Mouse (Mus musculus) spleen, adult 2 months (tissue): ENCODE data around the gene Poc5. TPM values are rescaled to one million over a fixed set of nuclear protein-coding genes. Genes with fewer than 3 reads are reported as not detected.

Experiments
- DNase-seq, 2 experiments: peaks; one replicate each; pipeline versions ENCODE4 v3.0.0 to v3.0.0-alpha.2; 2012 to 2021; ENCODE audit warnings: low spot score in 2 of 2, low read depth in 1 of 2
- H3K27ac ChIP-seq: fragments of 200-500 bp; 2 replicates; pipeline ENCODE4 v1.5.1; 2012; ENCODE audit warnings: low read length, inconsistent platforms; ENCODE audit not compliant: insufficient read depth
- H3K27me3 ChIP-seq: fragments of 200-500 bp; 2 replicates; pipeline ENCODE4 v1.6.1; 2012; ENCODE audit warnings: mild to moderate bottlenecking, moderate library complexity, low read length, inconsistent platforms; ENCODE audit not compliant: control insufficient read depth, insufficient read depth
- H3K36me3 ChIP-seq: fragments of 200-500 bp; 2 replicates; pipeline ENCODE4 v1.6.1; 2012; ENCODE audit warnings: mild to moderate bottlenecking, low read length, inconsistent platforms; ENCODE audit not compliant: control insufficient read depth, insufficient read depth
- H3K4me1 ChIP-seq: fragments of 200-500 bp; 2 replicates; pipeline ENCODE4 v1.6.1; 2011; ENCODE audit warnings: inconsistent platforms; ENCODE audit not compliant: control insufficient read depth, insufficient read depth, insufficient read length
- H3K4me3 ChIP-seq: fragments of 200-500 bp; 2 replicates; pipeline ENCODE4 v1.5.1; 2011; ENCODE audit warnings: mild to moderate bottlenecking, inconsistent platforms; ENCODE audit not compliant: insufficient read depth, insufficient read length; ENCODE audit errors: extremely low read depth
- CTCF ChIP-seq: fragments of 200-500 bp; IDR thresholded peaks from 2 replicates; pipeline ENCODE4 v1.5.1; 2011; ENCODE audit warnings: mild to moderate bottlenecking, inconsistent platforms; ENCODE audit not compliant: insufficient read depth, insufficient read length, insufficient replicate concordance; ENCODE audit errors: extremely low read depth
- POLR2A ChIP-seq: fragments of 200-500 bp; IDR thresholded peaks from 2 replicates; pipeline ENCODE4 v1.6.1; 2011; ENCODE audit warnings: low read depth, low read length, inconsistent platforms
- WGBS: fragments of 180-500 bp; shearing (Covaris S2); methylation state at CpG from one replicate; pipeline ENCODE4 v1.1.7; 2018; 5-methylcytosine and 5-hydroxymethylcytosine counted together
- polyA plus RNA-seq: library from polyadenylated mRNA; depleted of rRNA; stranded (reverse); fragments of >200 nt; gene quantifications from 2 replicates; pipeline ENCODE4 v1.2.3, GENCODE M21; 2012

The Poc5 gene
- polyA plus RNA-seq, 1 experiment = 3.5 TPM

DNA sequence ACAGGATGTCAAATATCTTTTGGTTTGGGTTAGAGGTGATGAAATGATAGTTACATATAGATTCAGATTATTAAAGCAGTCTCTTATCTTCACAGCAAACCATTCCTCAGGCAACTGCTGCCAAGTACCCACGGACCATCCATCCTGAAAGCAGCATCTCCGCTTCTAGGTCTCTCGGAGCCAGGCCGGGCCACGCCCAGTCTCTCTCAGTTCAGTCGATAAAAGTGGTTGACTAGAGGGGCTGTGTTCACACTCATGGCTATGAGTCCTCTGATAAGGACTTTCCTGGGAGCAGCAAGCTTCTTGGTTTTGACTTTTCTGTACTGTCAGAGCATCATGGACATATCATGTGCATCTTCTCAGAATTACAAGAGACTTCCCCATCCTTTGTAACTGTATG is 26.3 kb downstream of the Poc5 start:
- Histone ChIP-seq H3K4me1 (no peaks in the 10 kb centered on the region), H3K27ac (no peak overlapping the region), H3K4me3 (no peak overlapping the region), H3K36me3 (peaks cover 33% of the 10 kb centered on the region), H3K27me3 (no peaks in the 10 kb centered on the region)
- TF ChIP-seq POLR2A (no peak), CTCF (no peak)
- 88% methylated on average over 6 of the region's 6 CpGs for WGBS
- DNase-seq = no peak

DNA sequence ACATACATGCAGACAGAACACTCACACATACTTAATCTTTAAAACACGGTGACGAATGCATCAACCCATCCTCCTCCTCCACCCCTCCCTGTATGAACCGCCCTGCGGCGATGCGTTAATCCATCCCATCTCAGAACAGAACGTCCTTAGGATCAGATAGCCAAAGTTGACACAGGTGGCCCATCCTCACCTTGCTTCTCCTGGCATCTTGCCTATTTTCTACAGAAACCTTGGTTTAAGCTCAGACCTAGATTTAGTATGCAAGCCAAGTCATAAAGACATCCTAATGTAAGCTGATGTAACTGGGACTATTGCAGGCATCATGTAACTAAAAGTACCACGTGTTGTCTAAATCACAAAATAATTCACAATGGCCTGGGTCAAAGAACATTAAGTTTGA is 28.3 kb downstream of the Poc5 start:
- no peak overlapping the region for H3K27ac ChIP-seq
- WGBS = 94% methylated on average over 8 of the region's 8 CpGs
- peaks cover 23% of the 10 kb centered on the region for H3K36me3 ChIP-seq
- H3K27me3 ChIP-seq = no peaks in the 10 kb centered on the region
- TF ChIP-seq POLR2A (no peak), CTCF (no peak)
- no peaks in the 10 kb centered on the region for H3K4me1 ChIP-seq
- no peak overlapping the region for H3K4me3 ChIP-seq
- DNase-seq = no peak

DNA sequence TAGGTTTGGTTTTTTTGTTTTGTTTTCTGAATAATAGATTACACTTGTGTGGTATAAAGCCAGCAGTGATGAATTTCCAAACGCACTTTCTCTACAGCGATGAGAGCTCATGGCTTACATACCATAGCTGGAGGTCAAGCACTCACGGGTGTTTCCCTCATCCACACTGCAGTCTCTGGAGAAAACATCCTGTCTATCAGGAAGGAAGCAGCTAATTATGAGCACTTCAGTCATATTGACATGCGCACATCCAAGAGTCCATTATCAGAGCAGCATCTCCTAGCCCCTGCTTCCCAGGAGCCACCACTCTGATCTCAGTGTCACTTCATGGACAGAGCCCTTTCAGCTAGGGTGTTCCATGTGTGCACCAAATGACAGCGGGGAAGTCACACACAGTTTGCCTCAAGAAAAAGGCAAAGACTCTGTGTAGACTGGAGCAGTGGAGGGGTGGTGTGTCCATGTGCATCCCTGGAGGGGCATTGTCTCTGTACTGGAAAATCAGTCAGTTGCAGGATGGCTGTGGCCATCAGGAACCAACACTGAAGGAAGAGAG is 29.2 kb downstream of the Poc5 start:
- TF ChIP-seq POLR2A (no peak), CTCF (no peak)
- Histone ChIP-seq H3K4me1 (no peaks in the 10 kb centered on the region), H3K4me3 (no peak overlapping the region), H3K36me3 (peaks cover 23% of the 10 kb centered on the region), H3K27me3 (no peaks in the 10 kb centered on the region), H3K27ac (no peak overlapping the region)
- DNase-seq = no peak
- WGBS = 88% methylated on average over 5 of the region's 5 CpGs

DNA sequence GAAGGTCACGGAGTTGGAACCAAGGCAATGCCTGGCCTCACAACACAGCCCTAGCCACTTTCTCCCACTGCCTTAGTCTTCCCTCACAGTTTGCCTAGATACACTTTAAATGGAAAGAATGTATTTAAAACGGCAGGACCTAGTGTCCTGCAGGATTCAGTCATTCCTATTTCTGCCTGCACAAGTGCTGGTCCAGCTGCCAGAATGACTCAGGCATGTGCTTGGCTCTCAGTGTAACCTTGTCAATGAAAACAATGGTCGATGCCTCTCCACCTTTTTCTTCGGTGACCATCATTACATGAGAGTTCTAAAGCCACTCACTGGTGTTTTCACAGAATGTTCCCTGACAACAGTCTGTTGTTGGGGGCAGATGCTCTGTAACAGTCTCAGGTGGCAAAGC is 30.4 kb downstream of the Poc5 start:
- 87% methylated on average over 4 of the region's 4 CpGs for WGBS
- DNase-seq = no peak
- no peak overlapping the region for H3K27ac ChIP-seq

DNA sequence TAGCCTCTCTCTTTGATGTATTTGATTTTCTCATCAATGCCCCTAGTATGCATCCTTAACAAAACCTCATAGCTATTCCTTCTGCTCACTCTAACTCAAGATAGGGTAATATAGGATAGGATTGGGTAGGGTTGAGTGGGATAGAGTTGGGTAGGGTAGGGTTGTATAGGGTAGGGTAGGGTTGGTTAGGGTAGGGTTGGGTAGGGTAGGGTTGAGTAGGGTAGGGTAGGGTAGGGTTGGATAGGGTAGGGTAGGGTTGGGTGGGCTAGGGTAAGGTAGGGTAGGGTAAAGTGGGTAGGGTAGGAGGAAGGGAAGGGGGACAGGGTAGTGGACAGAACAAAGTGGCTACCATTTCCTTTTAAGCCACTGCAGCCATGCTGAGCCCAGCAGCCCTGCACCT is 33.1 kb downstream of the Poc5 start:
- Histone ChIP-seq H3K4me3 (no peak overlapping the region), H3K4me1 (no peaks in the 10 kb centered on the region), H3K27me3 (no peaks in the 10 kb centered on the region), H3K36me3 (peaks cover 4% of the 10 kb centered on the region), H3K27ac (no peak overlapping the region)
- DNase-seq = no peak
- no peak for TF ChIP-seq POLR2A
- TF ChIP-seq CTCF = no peak

More for the DNA sequence above, 30.4 kb downstream of the Poc5 start:
- Histone ChIP-seq H3K27me3 (no peaks in the 10 kb centered on the region), H3K4me1 (no peaks in the 10 kb centered on the region), H3K36me3 (peaks cover 23% of the 10 kb centered on the region), H3K4me3 (no peak overlapping the region)
- no peak for TF ChIP-seq POLR2A
- no peak for TF ChIP-seq CTCF

GRCm38 (mm10) chr13:96424496-96425274 is 36.6 kb downstream of the Poc5 start:
- H3K27me3 ChIP-seq = no peaks in the 10 kb centered on the region
- H3K36me3 ChIP-seq = no peaks in the 10 kb centered on the region
- no peak overlapping the region for H3K4me3 ChIP-seq
- 93% methylated on average over 12 of the region's 12 CpGs for WGBS
- H3K27ac ChIP-seq = no peak overlapping the region
- TF ChIP-seq POLR2A (no peak), CTCF (no peak)
- DNase-seq = no peak
- H3K4me1 ChIP-seq = no peaks in the 10 kb centered on the region

GRCm38 (mm10) chr13:96426044-96426443 is 38.0 kb downstream of the Poc5 start:
- DNase-seq = no peak
- H3K4me3 ChIP-seq = no peak overlapping the region
- no peak for TF ChIP-seq POLR2A
- no peak for TF ChIP-seq CTCF
- no peaks in the 10 kb centered on the region for H3K36me3 ChIP-seq
- H3K27ac ChIP-seq = no peak overlapping the region
- 79% methylated on average over 3 of the region's 3 CpGs for WGBS
- H3K27me3 ChIP-seq = no peaks in the 10 kb centered on the region
- H3K4me1 ChIP-seq = no peaks in the 10 kb centered on the region
